Mouse (Mus musculus) stomach, embryonic 14.5 days (tissue): ENCODE results near the gene Chaf1a. TPM values are rescaled to one million over a fixed set of nuclear protein-coding genes. Genes with fewer than 3 reads are reported as not detected.

Experiments
- ATAC-seq: fragments of 200-750 bp; cut with Nextera tagmentation; 2 replicates; pipeline ENCODE4 v1.8.0; 2017; ENCODE audit warnings: low read depth, moderate TSS enrichment; ENCODE audit not compliant: insufficient number of reproducible peaks, insufficient read depth, low FRiP score
- H3K27ac ChIP-seq: fragments of 300-500 bp; sonication (generic); 2 replicates; pipeline ENCODE4 v1.5.1; 2014; ENCODE audit warnings: mild to moderate bottlenecking, low read length, moderate library complexity, mixed read lengths
- H3K27me3 ChIP-seq: fragments of 300-500 bp; sonication (generic); 2 replicates; pipeline ENCODE4 v1.6.1; 2014; ENCODE audit warnings: low read length, control low read depth, mixed read lengths; ENCODE audit not compliant: control insufficient read depth, insufficient read depth
- H3K36me3 ChIP-seq: fragments of 300-500 bp; sonication (generic); 2 replicates; pipeline ENCODE4 v1.6.1; 2014; ENCODE audit warnings: mild to moderate bottlenecking, control low read depth, low read length, moderate library complexity, mixed read lengths; ENCODE audit not compliant: control insufficient read depth, insufficient read depth
- H3K4me1 ChIP-seq: fragments of 300-500 bp; sonication (generic); 2 replicates; pipeline ENCODE4 v1.6.1; 2014; ENCODE audit warnings: low read length, control low read depth, mixed read lengths; ENCODE audit not compliant: control insufficient read depth, insufficient read depth
- H3K4me2 ChIP-seq: fragments of 300-500 bp; sonication (generic); replicated peaks from 2 replicates; pipeline ENCODE4 v1.6.1; 2014; ENCODE audit warnings: low read depth, low read length, control low read depth
- H3K4me3 ChIP-seq: fragments of 300-500 bp; sonication (generic); 2 replicates; pipeline ENCODE4 v1.5.1; 2014; ENCODE audit warnings: low read depth, low read length, control low read depth
- H3K9ac ChIP-seq: fragments of 300-500 bp; sonication (generic); replicated peaks from 2 replicates; pipeline ENCODE4 v1.6.1; 2014; ENCODE audit warnings: low read depth, mild to moderate bottlenecking, control low read depth, low read length, moderate library complexity, mixed read lengths
- H3K9me3 ChIP-seq: fragments of 300-500 bp; sonication (generic); 2 replicates; pipeline ENCODE4 v1.6.1; 2016; ENCODE audit warnings: low read depth, low read length, control low read depth; ENCODE audit not compliant: control insufficient read depth
- WGBS: fragments of 180-500 bp; shearing (Covaris S2); extraction: QIAGEN DNeasy Blood & Tissue Kit; methylation state at CpG from one replicate; pipeline ENCODE4 v1.1.7; 2014; 5-methylcytosine and 5-hydroxymethylcytosine counted together
- polyA plus RNA-seq: library from polyadenylated mRNA; unstranded; fragments of >200 nt; fragmentation: Nextera tagmentation; extraction: Ambion mirVana; gene quantifications from 2 replicates; pipeline ENCODE4 v1.2.1, GENCODE M21; 2014

Gene Chaf1a
- polyA plus RNA-seq, 1 experiment from 2014 or later, result 19.2 TPM

GRCm38 (mm10) chr17:56031431-56031830, 8.8 kb upstream of the Chaf1a start:
- Histone ChIP-seq H3K4me1 (peaks cover 18% of the 10 kb centered on the region), H3K27ac (no peak overlapping the region), H3K27me3 (no peaks in the 10 kb centered on the region), H3K9ac (no peak overlapping the region), H3K4me3 (no peak overlapping the region), H3K4me2 (no peak overlapping the region), H3K9me3 (no peaks in the 10 kb centered on the region), H3K36me3 (peaks cover 31% of the 10 kb centered on the region)
- no peak for ATAC-seq
- WGBS, result 89% methylated on average over 7 of the region's 7 CpGs

GRCm38 (mm10) chr17:56032127-56032733, 8.0 kb upstream of the Chaf1a start:
- Histone ChIP-seq H3K9me3 (no peaks in the 10 kb centered on the region), H3K36me3 (peaks cover 31% of the 10 kb centered on the region), H3K4me2 (no peak overlapping the region), H3K4me3 (no peak overlapping the region), H3K9ac (no peak overlapping the region), H3K27me3 (no peaks in the 10 kb centered on the region), H3K27ac (no peak overlapping the region), H3K4me1 (peaks cover 18% of the 10 kb centered on the region)
- no peak for ATAC-seq
- WGBS, result 77% methylated on average over 6 of the region's 6 CpGs

GRCm38 (mm10) chr17:56032831-56033230, 7.4 kb upstream of the Chaf1a start:
- Histone ChIP-seq H3K27ac (no peak overlapping the region), H3K9me3 (no peaks in the 10 kb centered on the region), H3K27me3 (no peaks in the 10 kb centered on the region), H3K36me3 (peaks cover 31% of the 10 kb centered on the region), H3K4me3 (no peak overlapping the region), H3K4me2 (no peak overlapping the region), H3K4me1 (peaks cover 18% of the 10 kb centered on the region), H3K9ac (no peak overlapping the region)
- 67% methylated on average over 7 of the region's 7 CpGs for WGBS
- no peak for ATAC-seq

GRCm38 (mm10) chr17:56034040-56034725, 6.1 kb upstream of the Chaf1a start:
- no peak overlapping the region for H3K9ac ChIP-seq
- no peak for ATAC-seq
- no peaks in the 10 kb centered on the region for H3K27me3 ChIP-seq
- peak overlapping the region; percentile 79; the same call in 1 of the 2 replicates for H3K4me2 ChIP-seq
- H3K4me3 ChIP-seq, result no peak overlapping the region
- H3K9me3 ChIP-seq, result no peaks in the 10 kb centered on the region
- H3K27ac ChIP-seq, result no peak overlapping the region
- WGBS, result 84% methylated on average over 7 of the region's 7 CpGs
- peaks cover 24% of the 10 kb centered on the region for H3K36me3 ChIP-seq
- peaks cover 18% of the 10 kb centered on the region for H3K4me1 ChIP-seq

GRCm38 (mm10) chr17:56034726-56035100, 5.5 kb upstream of the Chaf1a start:
- ATAC-seq, result no peak
- H3K4me2 ChIP-seq, result peak overlapping the region; percentile 79
- peak overlapping the region; percentile 82; the same call in 1 of the 2 replicates for H3K4me3 ChIP-seq
- H3K9ac ChIP-seq, result no peak overlapping the region
- no peaks in the 10 kb centered on the region for H3K27me3 ChIP-seq
- H3K27ac ChIP-seq, result no peak overlapping the region
- WGBS, result 72% methylated on average over 6 of the region's 6 CpGs
- H3K36me3 ChIP-seq, result peaks cover 21% of the 10 kb centered on the region
- peaks cover 18% of the 10 kb centered on the region for H3K4me1 ChIP-seq
- no peaks in the 10 kb centered on the region for H3K9me3 ChIP-seq

GRCm38 (mm10) chr17:56035216-56035615, 5.0 kb upstream of the Chaf1a start:
- no peak overlapping the region; the same call in 1 of the 2 replicates for H3K27ac ChIP-seq

GRCm38 (mm10) chr17:56036176-56036900, 3.9 kb upstream of the Chaf1a start, which contains the start of gene Sh3gl1:
TSS of gene Sh3gl1 (minus strand) at chr17:56036635.
- under 1% methylated on average over 74 of the region's 74 CpGs for WGBS

More at GRCm38 (mm10) chr17:56035216-56035615, 5.0 kb upstream of the Chaf1a start:
- no peak for ATAC-seq
- H3K4me2 ChIP-seq, result peak overlapping the region; percentile 79
- peak overlapping the region; percentile 94; the same call in 1 of the 2 replicates for H3K9ac ChIP-seq
- peaks cover 18% of the 10 kb centered on the region for H3K4me1 ChIP-seq
- H3K36me3 ChIP-seq, result peaks cover 20% of the 10 kb centered on the region
- 54% methylated on average over 4 of the region's 4 CpGs for WGBS
- no peaks in the 10 kb centered on the region for H3K27me3 ChIP-seq
- H3K9me3 ChIP-seq, result no peaks in the 10 kb centered on the region
- peak overlapping the region; percentile 82 for H3K4me3 ChIP-seq

GRCm38 (mm10) chr17:56036901-56037287, 3.3 kb upstream of the Chaf1a start:
- Histone ChIP-seq H3K36me3 (peaks cover 16% of the 10 kb centered on the region), H3K4me3 (peak overlapping the region; percentile 82), H3K9me3 (no peaks in the 10 kb centered on the region), H3K27me3 (no peaks in the 10 kb centered on the region), H3K27ac (no peak overlapping the region), H3K4me2 (peak overlapping the region; percentile 48), H3K9ac (0 out of 2 replicates have a peak overlapping the region, but pooled peaks have one; percentile 25), H3K4me1 (peaks cover 26% of the 10 kb centered on the region)
- ATAC-seq, result no peak
- WGBS, result 36% methylated on average over 13 of the region's 13 CpGs

More at GRCm38 (mm10) chr17:56036176-56036900, 3.9 kb upstream of the Chaf1a start, which contains the start of gene Sh3gl1:
- no peaks in the 10 kb centered on the region for H3K9me3 ChIP-seq
- peaks cover 16% of the 10 kb centered on the region for H3K36me3 ChIP-seq
- H3K9ac ChIP-seq, result peak within 1 kb of the TSS; percentile 94
- peak within 1 kb of the TSS; percentile 79 for H3K4me2 ChIP-seq
- peak within 1 kb of the TSS; percentile 82 for H3K4me3 ChIP-seq
- no peaks in the 10 kb centered on the region for H3K27me3 ChIP-seq
- ATAC-seq, result peak; percentile 90
- H3K27ac ChIP-seq, result peak within 1 kb of the TSS; percentile 91
- H3K4me1 ChIP-seq, result peaks cover 21% of the 10 kb centered on the region
